Mouse (Mus musculus): ENCODE data around the gene Aktip. TPM values are rescaled to one million over a fixed set of nuclear protein-coding genes. Genes with fewer than 3 reads are reported as not detected.

Aktip gene
- total RNA-seq, 1 experiment = 22.8 TPM

GRCm38 (mm10) chr8:91170914-91171313 lies 28.9 kb downstream of the Aktip start:
- no peak overlapping the region for H3K4me3 ChIP-seq (ENCODE audit: insufficient read depth in 1 of 2, low read depth in 1 of 2, low read length in 2 of 2, poor library complexity in 1 of 2, severe bottlenecking in 1 of 2)
- no peak for DNase-seq (ENCODE audit: low read depth, low spot score)
- no peak for TF ChIP-seq ZNF384 (IDR thresholded peaks at IDR 0.05; ENCODE audit: low read depth, low read length)
- no peak for TF ChIP-seq ZC3H11A (IDR thresholded peaks at IDR 0.05; ENCODE audit: borderline replicate concordance, low read depth, low read length)
- no peak for TF ChIP-seq HCFC1 (IDR thresholded peaks at IDR 0.05; ENCODE audit: borderline replicate concordance, insufficient read depth, low read length)
- H3K9me3 ChIP-seq (ENCODE audit: control insufficient read depth, insufficient read depth, low read depth, low read length) = no peaks in the 10 kb centered on the region
- H3K27ac ChIP-seq (ENCODE audit: insufficient read depth, low read depth, low read length, poor library complexity, severe bottlenecking) = no peak overlapping the region
- in situ Hi-C loops (cut with MboI; ENCODE audit: low sequenced_read_pairs in 2 of 2, unreplicated experiment in 2 of 2) = no loop called here
- H3K4me1 ChIP-seq (ENCODE audit: control insufficient read depth in 2 of 2, insufficient read depth in 2 of 2, low read length in 2 of 2, poor library complexity in 1 of 2) = peaks cover 3 to 7% of the 10 kb centered on the region in 2 experiments; a peak in 1 of 4 replicates
- H3K36me3 ChIP-seq (ENCODE audit: control insufficient read depth, insufficient read depth, low read length, poor library complexity, severe bottlenecking) = no peaks in the 10 kb centered on the region
- no peak overlapping the region for H3K9ac ChIP-seq (ENCODE audit: insufficient read depth, low read depth, low read length, poor library complexity, severe bottlenecking)

DNA sequence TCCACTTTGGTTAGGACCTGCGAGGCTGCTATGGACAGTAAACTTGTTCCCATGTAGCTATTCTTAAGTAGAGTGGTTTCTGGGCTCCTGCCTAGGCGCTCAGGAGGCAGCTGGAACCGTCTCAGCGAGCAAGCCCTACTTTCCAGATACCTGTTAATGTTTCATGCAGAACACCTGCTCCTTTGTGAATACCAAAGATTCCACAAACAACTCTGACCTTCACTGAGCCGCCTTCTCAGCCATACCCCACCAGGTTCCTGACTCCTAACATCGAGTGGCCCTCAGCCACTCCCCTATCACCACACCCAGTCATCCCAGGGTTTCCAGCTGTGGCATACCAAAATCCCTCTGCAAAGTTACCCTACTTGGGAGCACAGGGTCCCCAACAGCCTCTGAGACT lies 29.6 kb downstream of the Aktip start:
- in situ Hi-C loops (cut with MboI; ENCODE audit: low sequenced_read_pairs in 2 of 2, unreplicated experiment in 2 of 2) = no loop called here

DNA sequence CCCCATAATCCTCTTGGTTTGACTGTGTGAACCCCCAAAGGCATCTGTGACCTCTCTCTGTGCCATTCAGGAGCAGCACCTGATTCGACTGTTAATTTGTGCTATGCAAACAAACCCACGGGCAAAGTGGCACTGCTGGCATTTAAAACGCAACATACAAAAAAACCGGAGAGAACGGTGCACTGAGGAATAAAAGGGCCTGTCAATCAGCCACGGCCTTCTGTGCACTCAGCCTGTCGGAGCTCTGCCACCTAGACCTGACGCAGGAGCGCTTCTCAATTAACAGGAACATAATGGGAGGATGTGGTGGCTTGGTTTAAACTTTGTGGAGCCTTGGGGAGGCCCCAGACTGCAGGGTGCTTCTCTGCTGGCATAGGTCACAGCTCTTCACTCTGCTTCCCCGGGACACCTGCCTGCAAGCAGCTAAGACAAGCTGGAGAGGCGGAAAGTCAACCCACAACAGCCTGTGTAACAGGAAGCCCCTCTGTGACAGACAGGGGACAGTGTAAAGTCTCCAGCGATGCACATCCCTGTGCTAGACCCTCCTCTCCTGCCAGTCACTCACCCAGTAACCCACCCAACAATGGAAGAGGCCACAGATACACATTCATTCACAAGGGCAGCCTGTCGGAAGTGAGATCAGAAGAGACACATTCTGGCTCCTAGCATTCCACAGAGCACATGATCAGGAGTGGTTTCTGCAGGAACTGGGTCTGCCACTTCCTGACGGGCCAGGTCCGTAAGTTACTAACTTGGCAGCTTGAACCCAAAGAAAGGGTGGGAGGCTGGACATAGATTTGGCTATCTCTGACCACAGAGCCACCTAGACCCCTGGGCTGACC lies 39.6 kb downstream of the Aktip start:
- DNase-seq (ENCODE audit: low read depth, low spot score) = no peak
- in situ Hi-C loops (cut with MboI; ENCODE audit: low sequenced_read_pairs in 2 of 2, unreplicated experiment in 2 of 2) = no loop called here
- Histone ChIP-seq H3K36me3 (ENCODE audit: control insufficient read depth, insufficient read depth, low read length, poor library complexity, severe bottlenecking) (no peaks in the 10 kb centered on the region), H3K27ac (ENCODE audit: insufficient read depth, low read depth, low read length, poor library complexity, severe bottlenecking) (no peak overlapping the region), H3K9ac (ENCODE audit: insufficient read depth, low read depth, low read length, poor library complexity, severe bottlenecking) (no peak overlapping the region), H3K9me3 (ENCODE audit: control insufficient read depth, insufficient read depth, low read depth, low read length) (no peaks in the 10 kb centered on the region), H3K4me1 (ENCODE audit: control insufficient read depth in 2 of 2, insufficient read depth in 2 of 2, low read length in 2 of 2, poor library complexity in 1 of 2) (no peaks in the 10 kb centered on the region), H3K4me3 (ENCODE audit: insufficient read depth in 1 of 2, low read depth in 1 of 2, low read length in 2 of 2, poor library complexity in 1 of 2, severe bottlenecking in 1 of 2) (no peak overlapping the region)
- TF ChIP-seq CHD2 (IDR thresholded peaks at IDR 0.05; ENCODE audit: low read depth, low read length) (no peak), ZC3H11A (IDR thresholded peaks at IDR 0.05; ENCODE audit: borderline replicate concordance, low read depth, low read length) (no peak), HCFC1 (IDR thresholded peaks at IDR 0.05; ENCODE audit: borderline replicate concordance, insufficient read depth, low read length) (no peak), ZNF384 (IDR thresholded peaks at IDR 0.05; ENCODE audit: low read depth, low read length) (no peak), MAFK (IDR thresholded peaks at IDR 0.05; ENCODE audit: insufficient read depth, low read depth, low read length) (no peak)

More for the DNA sequence above, 29.6 kb downstream of the Aktip start:
- DNase-seq (ENCODE audit: low read depth, low spot score) = no peak
- Histone ChIP-seq H3K27ac (ENCODE audit: insufficient read depth, low read depth, low read length, poor library complexity, severe bottlenecking) (no peak overlapping the region), H3K9me3 (ENCODE audit: control insufficient read depth, insufficient read depth, low read depth, low read length) (0 out of 2 replicates have a peak, but pooled peaks cover 1% of the 10 kb centered on the region), H3K36me3 (ENCODE audit: control insufficient read depth, insufficient read depth, low read length, poor library complexity, severe bottlenecking) (no peaks in the 10 kb centered on the region), H3K4me3 (ENCODE audit: insufficient read depth in 1 of 2, low read depth in 1 of 2, low read length in 2 of 2, poor library complexity in 1 of 2, severe bottlenecking in 1 of 2) (no peak overlapping the region), H3K4me1 (ENCODE audit: control insufficient read depth in 2 of 2, insufficient read depth in 2 of 2, low read length in 2 of 2, poor library complexity in 1 of 2) (peaks cover 3 to 7% of the 10 kb centered on the region in 2 experiments; a peak in 1 of 4 replicates), H3K9ac (ENCODE audit: insufficient read depth, low read depth, low read length, poor library complexity, severe bottlenecking) (no peak overlapping the region)
- TF ChIP-seq CHD2 (IDR thresholded peaks at IDR 0.05; ENCODE audit: low read depth, low read length) (no peak), ZC3H11A (IDR thresholded peaks at IDR 0.05; ENCODE audit: borderline replicate concordance, low read depth, low read length) (no peak), ZNF384 (IDR thresholded peaks at IDR 0.05; ENCODE audit: low read depth, low read length) (no peak), MAFK (IDR thresholded peaks at IDR 0.05; ENCODE audit: insufficient read depth, low read depth, low read length) (no peak), HCFC1 (IDR thresholded peaks at IDR 0.05; ENCODE audit: borderline replicate concordance, insufficient read depth, low read length) (no peak)

GRCm38 (mm10) chr8:91158617-91159016 lies 41.2 kb downstream of the Aktip start:
- TF ChIP-seq HCFC1 (IDR thresholded peaks at IDR 0.05; ENCODE audit: borderline replicate concordance, insufficient read depth, low read length) (no peak), CHD2 (IDR thresholded peaks at IDR 0.05; ENCODE audit: low read depth, low read length) (no peak), MAFK (IDR thresholded peaks at IDR 0.05; ENCODE audit: insufficient read depth, low read depth, low read length) (no peak), ZNF384 (IDR thresholded peaks at IDR 0.05; ENCODE audit: low read depth, low read length) (no peak), ZC3H11A (IDR thresholded peaks at IDR 0.05; ENCODE audit: borderline replicate concordance, low read depth, low read length) (no peak)
- Histone ChIP-seq H3K9ac (ENCODE audit: insufficient read depth, low read depth, low read length, poor library complexity, severe bottlenecking) (no peak overlapping the region), H3K4me1 (ENCODE audit: control insufficient read depth in 2 of 2, insufficient read depth in 2 of 2, low read length in 2 of 2, poor library complexity in 1 of 2) (no peaks in the 10 kb centered on the region), H3K4me3 (ENCODE audit: insufficient read depth in 1 of 2, low read depth in 1 of 2, low read length in 2 of 2, poor library complexity in 1 of 2, severe bottlenecking in 1 of 2) (no peak overlapping the region), H3K27ac (ENCODE audit: insufficient read depth, low read depth, low read length, poor library complexity, severe bottlenecking) (no peak overlapping the region), H3K9me3 (ENCODE audit: control insufficient read depth, insufficient read depth, low read depth, low read length) (no peaks in the 10 kb centered on the region), H3K36me3 (ENCODE audit: control insufficient read depth, insufficient read depth, low read length, poor library complexity, severe bottlenecking) (no peaks in the 10 kb centered on the region)
- DNase-seq (ENCODE audit: low read depth, low spot score) = no peak
- in situ Hi-C loops (cut with MboI; ENCODE audit: low sequenced_read_pairs in 2 of 2, unreplicated experiment in 2 of 2) = no loop called here
